Mouse (Mus musculus) G1E-ER4 (cell line): ENCODE data around the gene Artn. TPM values are rescaled to one million over a fixed set of nuclear protein-coding genes. Genes with fewer than 3 reads are reported as not detected.

ENCODE experiments used
- GATA1 ChIP-seq: IDR thresholded peaks from one replicate; pipeline ENCODE4 v1.8.0; 2012; ENCODE audit warnings: low read length, inconsistent platforms
- polyA plus RNA-seq: library from polyadenylated mRNA; stranded (reverse); fragments of >175 nt; gene quantifications from 2 replicates; pipeline ENCODE4 v1.2.3, GENCODE M21; 2012

Gene Artn
- polyA plus RNA-seq, 1 experiment, result 0.06 TPM

- no peak for TF ChIP-seq GATA1
These were observed 46.6 kb downstream of the Artn start, which contains the start of gene B4galt2 for GRCm38 (mm10) chr4:117882701-117883691. Gene B4galt2 (minus strand): TSS chr4:117883487.

- TF ChIP-seq GATA1, result no peak
These were observed 50.9 kb downstream of the Artn start for GRCm38 (mm10) chr4:117878703-117879102.

- no peak for TF ChIP-seq GATA1
These were observed 51.3 kb downstream of the Artn start for GRCm38 (mm10) chr4:117878301-117878700.

Other genes with a start within 250 kb of the Artn start
- gene Dmap1, start 247.5 kb downstream of the Artn start, polyA plus RNA-seq, result 35.1 and 41.2 TPM in 2 replicates
- not detected in 2 replicates for gene Gm12845, start 205.4 kb downstream of the Artn start, polyA plus RNA-seq
- not detected in 2 replicates for gene Klf17, start 164.1 kb downstream of the Artn start, polyA plus RNA-seq
- 14.1 and 15.4 TPM in 2 replicates for gene Slc6a9, start 95.3 kb downstream of the Artn start, polyA plus RNA-seq
- 0.12 TPM in 1 of 2 replicates, not detected in the other for gene Ccdc24, start 57.2 kb downstream of the Artn start, polyA plus RNA-seq
- not detected in 2 replicates for gene B4galt2, start 46.3 kb downstream of the Artn start, polyA plus RNA-seq
- 124 and 254 TPM in 2 replicates for gene Atp6v0b, start 42.4 kb downstream of the Artn start, polyA plus RNA-seq
- 20.0 and 23.4 TPM in 2 replicates for gene Dph2, start 37.7 kb downstream of the Artn start, polyA plus RNA-seq
- gene Ipo13, start 14.8 kb downstream of the Artn start, polyA plus RNA-seq, result 32.2 and 39.9 TPM in 2 replicates
- gene St3gal3, start 205.2 kb upstream of the Artn start, polyA plus RNA-seq, result 15.6 and 19.7 TPM in 2 replicates